20 mouse cellular contexts compared by ENCODE assay signal in the genomic region with DNA sequence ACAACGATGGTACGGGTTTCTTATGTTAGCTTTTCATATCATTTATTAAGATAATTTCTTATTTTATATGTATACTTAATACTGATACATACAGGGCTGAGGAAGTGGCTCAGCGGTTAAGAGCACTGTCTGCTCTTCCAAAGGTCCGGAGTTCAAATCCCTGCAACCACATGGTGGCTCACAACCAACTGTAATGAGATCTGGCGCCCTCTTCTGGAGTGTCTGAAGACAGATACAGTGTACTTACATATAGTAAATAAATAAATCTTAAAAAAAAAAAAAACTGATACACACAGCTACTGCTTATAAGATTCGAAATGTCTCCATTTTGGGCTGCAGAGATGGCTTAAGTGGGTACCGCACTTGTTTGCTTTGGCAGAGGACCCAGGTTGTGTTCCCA. TPM values are rescaled to one million over a fixed set of nuclear protein-coding genes. Genes with fewer than 3 reads are reported as not detected.
DNase-seq lines count a peak whose midpoint lies in the region; ATAC-seq and TF ChIP-seq lines count a peak whose summit lies in the region.
"Had no signal": no experiment of that assay in that cellular context is flagged by ENCODE, and none has a peak within 500 bp of the region (broad histone marks: within the 10 kb centered on the region; RNA-seq: fewer than 3 reads in every experiment).

No protein-coding gene starts in this region.

- no peak for DNase-seq in kidney, postnatal 0 days (ENCODE audit: low spot score)
- DNase-seq in kidney, postnatal 25 days = no peak
- peak; percentile 21 to 28 for DNase-seq in B cell, adult 2 months
- no peak for DNase-seq in MEL (ENCODE audit: low read depth, low spot score)
- no peak for DNase-seq in cerebellum, adult 2 months
- no peak for DNase-seq in left cerebral cortex, postnatal 25 days (ENCODE audit: low spot score in 2 of 2)
- DNase-seq: cerebellum, postnatal 10 days; gastrocnemius, postnatal 10 days; kidney, adult 11 months; kidney, postnatal 36 days; lung, postnatal 14 days; thymus, adult 2 months had no signal

- no peak overlapping the region for H3K4me2 ChIP-seq in kidney, postnatal 0 days (ENCODE audit: low read length)
- H3K4me2 ChIP-seq in liver, embryonic 15.5 days = peak overlapping the region; percentile 61; the same call in 1 of the 2 replicates

- no peaks in the 10 kb centered on the region for H3K27me3 ChIP-seq in kidney, postnatal 0 days (ENCODE audit: insufficient read depth, low read length)
- no peaks in the 10 kb centered on the region; a peak in 1 of 4 replicates for H3K27me3 ChIP-seq in MEL (ENCODE audit: control insufficient read depth in 1 of 2, insufficient read depth in 2 of 2, low read length in 2 of 2)
- no peaks in the 10 kb centered on the region; the same call in none of the 2 replicates for H3K27me3 ChIP-seq in liver, embryonic 15.5 days
- H3K27me3 ChIP-seq in cerebellum, adult 2 months (ENCODE audit: control insufficient read depth, insufficient read depth, low read length) = no peaks in the 10 kb centered on the region
- H3K27me3 ChIP-seq: hindbrain, embryonic 13.5 days had no signal

- peak; percentile 52 for TF ChIP-seq CTCF in kidney, postnatal 0 days (IDR thresholded peaks at IDR 0.05; ENCODE audit: low read depth)
- peak in 2 of 3 experiments; percentile 39 to 46; a peak in 4 of 6 replicates for TF ChIP-seq CTCF in MEL (IDR thresholded peaks at IDR 0.05 in 2 of 3, conservative IDR thresholded peaks at IDR 0.05 in 1 of 3; ENCODE audit: control insufficient read depth in 1 of 3, insufficient read depth in 1 of 3, low read depth in 2 of 3, low read length in 3 of 3, poor library complexity in 1 of 3, severe bottlenecking in 1 of 3)
- no peak for TF ChIP-seq CTCF in cerebellum, adult 2 months (IDR thresholded peaks at IDR 0.05; ENCODE audit: borderline replicate concordance, insufficient read depth, low read depth, low read length)

- peak; percentile 6 for TF ChIP-seq RAD21 in MEL (IDR thresholded peaks at IDR 0.05; ENCODE audit: low read depth, low read length)

- no peaks in the 10 kb centered on the region for H3K79me2 ChIP-seq in MEL (ENCODE audit: control insufficient read depth, insufficient read depth, low read length, poor library complexity)

- no peak for TF ChIP-seq POLR2A in MEL (IDR thresholded peaks at IDR 0.05; ENCODE audit: control insufficient read depth in 1 of 2, insufficient read depth in 1 of 2, low read depth in 1 of 2, low read length in 2 of 2, poor library complexity in 1 of 2)
- TF ChIP-seq POLR2A in cerebellum, adult 2 months (IDR thresholded peaks at IDR 0.05; ENCODE audit: borderline replicate concordance, insufficient read depth, low read length) = no peak

- ATAC-seq in kidney, postnatal 0 days (replicated peaks; ENCODE audit: low FRiP score, low read depth) = no peak
- no peak for ATAC-seq in liver, embryonic 15.5 days (ENCODE audit: insufficient read depth)

- H3K4me1 ChIP-seq in kidney, postnatal 0 days (replicated peaks; ENCODE audit: insufficient read depth, low read length) = no peaks in the 10 kb centered on the region
- H3K4me1 ChIP-seq in MEL (ENCODE audit: control insufficient read depth in 1 of 2, insufficient read depth in 2 of 2, low read length in 2 of 2) = no peaks in the 10 kb centered on the region
- peaks cover 26% of the 10 kb centered on the region for H3K4me1 ChIP-seq in liver, embryonic 15.5 days (replicated peaks)
- H3K4me1 ChIP-seq in cerebellum, adult 2 months (ENCODE audit: control insufficient read depth, insufficient read depth, low read length) = 0 out of 2 replicates have a peak, but pooled peaks cover 2% of the 10 kb centered on the region

- H3K27ac ChIP-seq in kidney, postnatal 0 days = no peak overlapping the region
- H3K27ac ChIP-seq in MEL (ENCODE audit: control insufficient read depth, low read depth, low read length) = no peak overlapping the region
- H3K27ac ChIP-seq in liver, embryonic 15.5 days (replicated peaks) = peak overlapping the region; percentile 39
- no peak overlapping the region for H3K27ac ChIP-seq in cerebellum, adult 2 months (ENCODE audit: insufficient read depth, low read length)
- H3K27ac ChIP-seq: heart, embryonic 10.5 days; hindbrain, embryonic 13.5 days; limb, embryonic 12.5 days had no signal

- WGBS in kidney, postnatal 0 days = 91% methylated on average over 7 of the region's 7 CpGs
- 65% methylated on average over 7 of the region's 7 CpGs for WGBS in liver, embryonic 15.5 days (ENCODE audit: insufficient replicate concordance)
- WGBS in cerebellum, adult 2 months = 86% methylated on average over 7 of the region's 7 CpGs

- no peak for TF ChIP-seq EP300 in MEL (IDR thresholded peaks at IDR 0.05; ENCODE audit: low read depth in 1 of 2, low read length in 2 of 2)

- H3K9me3 ChIP-seq in kidney, postnatal 0 days (replicated peaks; ENCODE audit: low read length) = no peaks in the 10 kb centered on the region
- no peaks in the 10 kb centered on the region for H3K9me3 ChIP-seq in MEL (replicated peaks; ENCODE audit: insufficient read depth, low read length)
- H3K9me3 ChIP-seq in liver, embryonic 15.5 days (replicated peaks) = no peaks in the 10 kb centered on the region
- H3K9me3 ChIP-seq: heart, embryonic 10.5 days; hindbrain, embryonic 13.5 days; limb, embryonic 12.5 days had no signal

- H3K4me3 ChIP-seq in kidney, postnatal 0 days (replicated peaks; ENCODE audit: low read depth, low read length) = no peak overlapping the region
- no peak overlapping the region for H3K4me3 ChIP-seq in MEL (ENCODE audit: control insufficient read depth in 1 of 2, insufficient read depth in 1 of 2, low read depth in 2 of 2, low read length in 2 of 2)
- no peak overlapping the region for H3K4me3 ChIP-seq in liver, embryonic 15.5 days (replicated peaks)
- no peak overlapping the region for H3K4me3 ChIP-seq in cerebellum, adult 2 months (replicated peaks; ENCODE audit: insufficient read depth, low read depth, low read length)
- H3K4me3 ChIP-seq: heart, embryonic 10.5 days; hindbrain, embryonic 13.5 days; limb, embryonic 12.5 days had no signal

- intact Hi-C loops in left cerebral cortex, postnatal 25 days (cut with DNase I) = loop anchor here (1.0 kb wide), 1 partner anchor 141 kb away; no protein-coding TSS in a partner anchor

- no peak overlapping the region for H3K9ac ChIP-seq in kidney, postnatal 0 days (ENCODE audit: low read depth, low read length)
- no peak overlapping the region for H3K9ac ChIP-seq in MEL (ENCODE audit: control insufficient read depth, low read depth, low read length, poor library complexity, severe bottlenecking)
- H3K9ac ChIP-seq in liver, embryonic 15.5 days = no peak overlapping the region
- H3K9ac ChIP-seq: limb, embryonic 12.5 days had no signal

- no peaks in the 10 kb centered on the region for H3K36me3 ChIP-seq in kidney, postnatal 0 days (ENCODE audit: insufficient read depth, low read length)
- H3K36me3 ChIP-seq in MEL (ENCODE audit: control insufficient read depth in 1 of 2, insufficient read depth in 2 of 2, low read length in 2 of 2) = no peaks in the 10 kb centered on the region
- no peaks in the 10 kb centered on the region for H3K36me3 ChIP-seq in liver, embryonic 15.5 days (replicated peaks)
- H3K36me3 ChIP-seq: heart, embryonic 10.5 days; hindbrain, embryonic 13.5 days; limb, embryonic 12.5 days had no signal

RNA-seq across cellular contexts. Expression of a gene that starts 7.5 kb away (rescaled TPM):
- 0.39 and 0.47 TPM in 2 replicates for polyA plus RNA-seq in kidney, postnatal 0 days (2015; fragmentation: Nextera tagmentation; extraction: Ambion mirVana)
- not detected in 2 replicates for total RNA-seq in MEL (2012; rRNA removed)
- polyA plus RNA-seq in MEL (2012; ENCODE audit: insufficient read depth in 1 of 2, insufficient read length in 2 of 2, low read depth in 1 of 2, low replicate concordance in 2 of 2, missing spikeins in 1 of 2) = not detected
- 2.5 and 3.6 TPM in 2 replicates for polyA plus RNA-seq in liver, embryonic 15.5 days (2015; fragmentation: Nextera tagmentation; extraction: Ambion mirVana)
- 4.9 and 7.9 TPM in 2 replicates for polyA plus RNA-seq in cerebellum, adult 2 months (2012; rRNA removed)
- 1 to 10 TPM in 1 of 2 experiments, not detected in 1; 1.2 TPM for total RNA-seq in left cerebral cortex, postnatal 25 days (2021)
- total RNA-seq: megakaryocyte-erythroid progenitor cell, adult 5-6 weeks had no signal
- polyA plus RNA-seq: CD4-positive, CD25-positive, alpha-beta regulatory T cell, adult 4 months; hindbrain, embryonic 13.5 days had no signal

RNA-seq across cellular contexts. Expression of a gene that starts 13.0 kb away (rescaled TPM):
- 2.1 and 2.6 TPM in 2 replicates for polyA plus RNA-seq in kidney, postnatal 0 days (2015; fragmentation: Nextera tagmentation; extraction: Ambion mirVana)
- not detected in 2 replicates for total RNA-seq in MEL (2012; rRNA removed)
- polyA plus RNA-seq in MEL (2012; ENCODE audit: insufficient read depth in 1 of 2, insufficient read length in 2 of 2, low read depth in 1 of 2, low replicate concordance in 2 of 2, missing spikeins in 1 of 2) = not detected
- polyA plus RNA-seq in liver, embryonic 15.5 days (2015; fragmentation: Nextera tagmentation; extraction: Ambion mirVana) = 4.8 and 7.0 TPM in 2 replicates
- 0.18 and 0.54 TPM in 2 replicates for polyA plus RNA-seq in cerebellum, adult 2 months (2012; rRNA removed)
- total RNA-seq in left cerebral cortex, postnatal 25 days (2021) = under 1 TPM; 0.41 to 0.73 TPM
- total RNA-seq: gastrocnemius, postnatal 10 days; heart, postnatal 10 days had no signal
- polyA plus RNA-seq: CD4-positive, CD25-positive, alpha-beta regulatory T cell, adult 4 months; limb, embryonic 12.5 days; urinary bladder, adult 2 months had no signal

RNA-seq across cellular contexts. Expression of a gene that starts 25.6 kb away (rescaled TPM):
- 47.2 and 48.6 TPM in 2 replicates for polyA plus RNA-seq in kidney, postnatal 0 days (2015; fragmentation: Nextera tagmentation; extraction: Ambion mirVana)
- total RNA-seq in MEL (2012; rRNA removed) = 16.0 and 16.1 TPM in 2 replicates
- polyA plus RNA-seq in MEL (2012; ENCODE audit: insufficient read depth in 1 of 2, insufficient read length in 2 of 2, low read depth in 1 of 2, low replicate concordance in 2 of 2, missing spikeins in 1 of 2) = 10 to 100 TPM in 1 of 2 experiments, not detected in 1; 19.5 TPM
- polyA plus RNA-seq in liver, embryonic 15.5 days (2015; fragmentation: Nextera tagmentation; extraction: Ambion mirVana) = 20.0 and 21.5 TPM in 2 replicates
- 93.6 and 99.4 TPM in 2 replicates for polyA plus RNA-seq in cerebellum, adult 2 months (2012; rRNA removed)
- total RNA-seq in left cerebral cortex, postnatal 25 days (2021) = 10 to 100 TPM; 77.1 to 78.2 TPM

RNA-seq across cellular contexts. Expression of a gene that starts 25.9 kb away (rescaled TPM):
- polyA plus RNA-seq in kidney, postnatal 0 days (2015; fragmentation: Nextera tagmentation; extraction: Ambion mirVana) = 198 and 219 TPM in 2 replicates
- total RNA-seq in MEL (2012; rRNA removed) = 165 and 191 TPM in 2 replicates
- 100 to 1,000 TPM in 1 of 2 experiments, not detected in 1; 215 TPM for polyA plus RNA-seq in MEL (2012; ENCODE audit: insufficient read depth in 1 of 2, insufficient read length in 2 of 2, low read depth in 1 of 2, low replicate concordance in 2 of 2, missing spikeins in 1 of 2)
- polyA plus RNA-seq in liver, embryonic 15.5 days (2015; fragmentation: Nextera tagmentation; extraction: Ambion mirVana) = 133 TPM in 2 replicates
- polyA plus RNA-seq in cerebellum, adult 2 months (2012; rRNA removed) = 107 and 109 TPM in 2 replicates
- 100 to 1,000 TPM; 116 TPM for total RNA-seq in left cerebral cortex, postnatal 25 days (2021)

RNA-seq across cellular contexts. Expression of a gene that starts 33.5 kb away (rescaled TPM):
- polyA plus RNA-seq in kidney, postnatal 0 days (2015; fragmentation: Nextera tagmentation; extraction: Ambion mirVana) = 20.3 and 20.7 TPM in 2 replicates
- total RNA-seq in MEL (2012; rRNA removed) = 3.0 and 3.2 TPM in 2 replicates
- 1 to 10 TPM in 1 of 2 experiments, not detected in 1; 7.2 TPM for polyA plus RNA-seq in MEL (2012; ENCODE audit: insufficient read depth in 1 of 2, insufficient read length in 2 of 2, low read depth in 1 of 2, low replicate concordance in 2 of 2, missing spikeins in 1 of 2)
- 6.0 and 6.6 TPM in 2 replicates for polyA plus RNA-seq in liver, embryonic 15.5 days (2015; fragmentation: Nextera tagmentation; extraction: Ambion mirVana)
- 5.6 and 6.6 TPM in 2 replicates for polyA plus RNA-seq in cerebellum, adult 2 months (2012; rRNA removed)
- 1 to 10 TPM; 4.7 to 6.3 TPM for total RNA-seq in left cerebral cortex, postnatal 25 days (2021)

Comparison
In these comparisons a context has a peak if more than half of its experiments do, and no peak if none do; other contexts are left out.
1. DNase-seq: peak in B cell, adult 2 months (2 of 2); none in kidney, postnatal 0 days (single experiment), kidney, postnatal 25 days (0 of 2), MEL (single experiment), cerebellum, adult 2 months (0 of 2) and left cerebral cortex, postnatal 25 days (0 of 2).